Mouse (Mus musculus): ENCODE data around the gene Gm42791. TPM values are rescaled to one million over a fixed set of nuclear protein-coding genes. Genes with fewer than 3 reads are reported as not detected.

Gene Gm42791
- polyA plus RNA-seq, 1 experiment: 8.4 TPM

- 61% methylated on average over 6 of the region's 6 CpGs for WGBS
- Histone ChIP-seq H3K4me1 (ENCODE audit: control insufficient read depth, insufficient read depth, low read length) (no peaks in the 10 kb centered on the region; the same call in 1 of the 2 replicates), H3K27ac (ENCODE audit: control insufficient read depth, insufficient read depth, low read depth, low read length, poor library complexity) (no peak overlapping the region), H3K4me3 (replicated peaks; ENCODE audit: control insufficient read depth, low read depth, low read length) (no peak overlapping the region)
- TF ChIP-seq CTCF (IDR thresholded peaks at IDR 0.05; ENCODE audit: control insufficient read depth, insufficient read depth, low read length) (no peak), POLR2A (IDR thresholded peaks at IDR 0.05; ENCODE audit: borderline replicate concordance, control insufficient read depth, low read depth, low read length) (no peak)
Observed at GRCm38 (mm10) chr5:148888032-148888431, 106.9 kb downstream of the Gm42791 start.

GRCm38 (mm10) chr5:148885821-148886609 is 108.9 kb downstream of the Gm42791 start:
- 82% methylated on average over 22 of the region's 22 CpGs for WGBS
- Histone ChIP-seq H3K4me3 (replicated peaks; ENCODE audit: control insufficient read depth, low read depth, low read length) (no peak overlapping the region), H3K27ac (ENCODE audit: control insufficient read depth, insufficient read depth, low read depth, low read length, poor library complexity) (no peak overlapping the region), H3K4me1 (ENCODE audit: control insufficient read depth, insufficient read depth, low read length) (no peaks in the 10 kb centered on the region; the same call in 1 of the 2 replicates)
- TF ChIP-seq POLR2A (IDR thresholded peaks at IDR 0.05; ENCODE audit: borderline replicate concordance, control insufficient read depth, low read depth, low read length) (no peak), CTCF (IDR thresholded peaks at IDR 0.05; ENCODE audit: control insufficient read depth, insufficient read depth, low read length) (no peak)

GRCm38 (mm10) chr5:148883671-148884070 is 111.3 kb downstream of the Gm42791 start:
- WGBS: 82% methylated on average over 8 of the region's 8 CpGs

GRCm38 (mm10) chr5:148879218-148879617 is 115.7 kb downstream of the Gm42791 start:
- WGBS: 92% methylated on average over 6 of the region's 6 CpGs
- TF ChIP-seq POLR2A (IDR thresholded peaks at IDR 0.05; ENCODE audit: borderline replicate concordance, control insufficient read depth, low read depth, low read length) (no peak), CTCF (IDR thresholded peaks at IDR 0.05; ENCODE audit: control insufficient read depth, insufficient read depth, low read length) (peak; percentile 30; the same call in 1 of the 2 replicates)

More at GRCm38 (mm10) chr5:148883671-148884070, 111.3 kb downstream of the Gm42791 start:
- TF ChIP-seq CTCF (IDR thresholded peaks at IDR 0.05; ENCODE audit: control insufficient read depth, insufficient read depth, low read length) (no peak), POLR2A (IDR thresholded peaks at IDR 0.05; ENCODE audit: borderline replicate concordance, control insufficient read depth, low read depth, low read length) (no peak)
- Histone ChIP-seq H3K27ac (ENCODE audit: control insufficient read depth, insufficient read depth, low read depth, low read length, poor library complexity) (no peak overlapping the region), H3K4me3 (replicated peaks; ENCODE audit: control insufficient read depth, low read depth, low read length) (no peak overlapping the region), H3K4me1 (ENCODE audit: control insufficient read depth, insufficient read depth, low read length) (no peaks in the 10 kb centered on the region; the same call in 1 of the 2 replicates)

GRCm38 (mm10) chr5:148873116-148873515 is 121.8 kb downstream of the Gm42791 start:
- TF ChIP-seq CTCF (IDR thresholded peaks at IDR 0.05; ENCODE audit: control insufficient read depth, insufficient read depth, low read length): no peak
- H3K4me1 ChIP-seq (ENCODE audit: control insufficient read depth, insufficient read depth, low read length): peaks cover under 1% of the 10 kb centered on the region; the same call in 1 of the 2 replicates
- 94% methylated on average over 8 of the region's 8 CpGs for WGBS

More at GRCm38 (mm10) chr5:148879218-148879617, 115.7 kb downstream of the Gm42791 start:
- Histone ChIP-seq H3K27ac (ENCODE audit: control insufficient read depth, insufficient read depth, low read depth, low read length, poor library complexity) (no peak overlapping the region), H3K4me3 (replicated peaks; ENCODE audit: control insufficient read depth, low read depth, low read length) (no peak overlapping the region), H3K4me1 (ENCODE audit: control insufficient read depth, insufficient read depth, low read length) (no peaks in the 10 kb centered on the region)

DNA sequence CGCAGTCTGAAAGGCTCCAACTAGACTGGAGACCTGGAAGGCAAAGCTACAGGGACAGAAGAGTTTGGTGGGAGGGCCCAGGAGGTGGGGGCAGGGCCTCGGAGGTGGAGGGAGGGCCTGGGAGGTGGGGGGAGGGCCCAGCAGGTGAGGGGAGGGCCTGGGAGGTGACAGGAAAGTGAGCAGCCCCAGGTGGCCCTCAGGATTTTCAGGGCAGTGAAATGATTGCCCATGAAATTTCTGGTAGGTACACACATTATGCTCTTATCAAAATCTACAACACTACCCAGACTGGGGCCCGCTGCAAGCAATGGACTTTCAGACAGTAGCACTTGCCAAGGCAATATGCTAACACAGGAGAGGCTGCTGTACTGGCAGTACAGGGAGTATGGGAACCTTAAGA is 125.4 kb downstream of the Gm42791 start:
- peaks cover 1% of the 10 kb centered on the region; the same call in 1 of the 2 replicates for H3K4me1 ChIP-seq (ENCODE audit: control insufficient read depth, insufficient read depth, low read length)
- no peak overlapping the region for H3K27ac ChIP-seq (ENCODE audit: control insufficient read depth, insufficient read depth, low read depth, low read length, poor library complexity)
- WGBS: 87% methylated on average over 3 of the region's 3 CpGs
- no peak overlapping the region for H3K4me3 ChIP-seq (replicated peaks; ENCODE audit: control insufficient read depth, low read depth, low read length)
- TF ChIP-seq CTCF (IDR thresholded peaks at IDR 0.05; ENCODE audit: control insufficient read depth, insufficient read depth, low read length) (no peak), POLR2A (IDR thresholded peaks at IDR 0.05; ENCODE audit: borderline replicate concordance, control insufficient read depth, low read depth, low read length) (no peak)

More at GRCm38 (mm10) chr5:148873116-148873515, 121.8 kb downstream of the Gm42791 start:
- Histone ChIP-seq H3K4me3 (replicated peaks; ENCODE audit: control insufficient read depth, low read depth, low read length) (no peak overlapping the region), H3K27ac (ENCODE audit: control insufficient read depth, insufficient read depth, low read depth, low read length, poor library complexity) (no peak overlapping the region)

GRCm38 (mm10) chr5:148867766-148868165 is 127.2 kb downstream of the Gm42791 start:
- 36% methylated on average over 6 of the region's 6 CpGs for WGBS
- TF ChIP-seq POLR2A (IDR thresholded peaks at IDR 0.05; ENCODE audit: borderline replicate concordance, control insufficient read depth, low read depth, low read length): no peak
- TF ChIP-seq CTCF (IDR thresholded peaks at IDR 0.05; ENCODE audit: control insufficient read depth, insufficient read depth, low read length): no peak
- H3K27ac ChIP-seq (ENCODE audit: control insufficient read depth, insufficient read depth, low read depth, low read length, poor library complexity): peak overlapping the region; percentile 70
- peaks cover 1% of the 10 kb centered on the region; the same call in 1 of the 2 replicates for H3K4me1 ChIP-seq (ENCODE audit: control insufficient read depth, insufficient read depth, low read length)
- H3K4me3 ChIP-seq (replicated peaks; ENCODE audit: control insufficient read depth, low read depth, low read length): no peak overlapping the region

GRCm38 (mm10) chr5:148867171-148867570 is 127.8 kb downstream of the Gm42791 start:
- no peak overlapping the region for H3K4me3 ChIP-seq (replicated peaks; ENCODE audit: control insufficient read depth, low read depth, low read length)
- H3K4me1 ChIP-seq (ENCODE audit: control insufficient read depth, insufficient read depth, low read length): peaks cover 1% of the 10 kb centered on the region; the same call in 1 of the 2 replicates
- TF ChIP-seq POLR2A (IDR thresholded peaks at IDR 0.05; ENCODE audit: borderline replicate concordance, control insufficient read depth, low read depth, low read length) (no peak), CTCF (IDR thresholded peaks at IDR 0.05; ENCODE audit: control insufficient read depth, insufficient read depth, low read length) (no peak)
- peak overlapping the region; percentile 70; the same call in 1 of the 2 replicates for H3K27ac ChIP-seq (ENCODE audit: control insufficient read depth, insufficient read depth, low read depth, low read length, poor library complexity)
- WGBS: 73% methylated on average over 7 of the region's 7 CpGs

Data from bone marrow, adult 2 months (tissue).